Mouse (Mus musculus) ES-Bruce4 (cell line): ENCODE results near the gene Coro1b.

Experiments used
- CTCF ChIP-seq: IDR thresholded peaks from one replicate; pipeline ENCODE4 v1.8.1; 2011; ENCODE audit warnings: low read depth, low read length
- POLR2A ChIP-seq: IDR thresholded peaks from one replicate; pipeline ENCODE4 v1.8.1; 2011; ENCODE audit warnings: low read length; ENCODE audit not compliant: insufficient read depth

- TF ChIP-seq CTCF, result no peak
- TF ChIP-seq POLR2A, result no peak
Observed at GRCm38 (mm10) chr19:4197180-4197579, 48.8 kb downstream of the Coro1b start.
